Mouse (Mus musculus) neural tube, embryonic 15.5 days (tissue): ENCODE measurements at regions not wholly inside any gene's neighbourhood (a gene's known extent, or its start where the extent isn't known, plus 50 kb on each side); places are given as distances from the start of the nearest gene placed in this dataset.

ENCODE experiments used
- ATAC-seq: fragments of 200-750 bp; cut with Nextera tagmentation; 2 replicates; pipeline ENCODE4 v1.8.0; 2017; ENCODE audit warnings: mild to moderate bottlenecking, moderate TSS enrichment, moderate library complexity; ENCODE audit not compliant: low FRiP score
- H3K27ac ChIP-seq: fragments of 300-500 bp; sonication (generic); replicated peaks from 2 replicates; pipeline ENCODE4 v1.5.1; 2015; ENCODE audit warnings: mild to moderate bottlenecking, inconsistent platforms
- H3K27me3 ChIP-seq: fragments of 300-500 bp; sonication (generic); replicated peaks from 2 replicates; pipeline ENCODE4 v1.6.1; 2015; ENCODE audit warnings: inconsistent platforms
- H3K36me3 ChIP-seq: fragments of 300-500 bp; sonication (generic); 2 replicates; pipeline ENCODE4 v1.6.1; 2015; ENCODE audit warnings: inconsistent platforms
- H3K4me1 ChIP-seq: fragments of 300-500 bp; sonication (generic); 2 replicates; pipeline ENCODE4 v1.6.1; 2015; ENCODE audit warnings: inconsistent platforms
- H3K4me2 ChIP-seq: fragments of 300-500 bp; sonication (generic); 2 replicates; pipeline ENCODE4 v1.6.1; 2015; ENCODE audit warnings: inconsistent platforms, mild to moderate bottlenecking, moderate library complexity
- H3K4me3 ChIP-seq: fragments of 300-500 bp; sonication (generic); replicated peaks from 2 replicates; pipeline ENCODE4 v1.5.1; 2015; ENCODE audit warnings: mild to moderate bottlenecking, inconsistent platforms
- H3K9ac ChIP-seq: fragments of 300-500 bp; sonication (generic); replicated peaks from 2 replicates; pipeline ENCODE4 v1.6.1; 2015; ENCODE audit warnings: mild to moderate bottlenecking, inconsistent platforms
- H3K9me3 ChIP-seq: fragments of 300-500 bp; sonication (generic); replicated peaks from 2 replicates; pipeline ENCODE4 v1.6.1; 2016; ENCODE audit warnings: inconsistent platforms
- WGBS: fragments of 180-500 bp; shearing (Covaris S2); methylation state at CpG from one replicate; pipeline ENCODE4 v1.1.7; 2015; ENCODE audit warnings: mixed read lengths; 5-methylcytosine and 5-hydroxymethylcytosine counted together

DNA sequence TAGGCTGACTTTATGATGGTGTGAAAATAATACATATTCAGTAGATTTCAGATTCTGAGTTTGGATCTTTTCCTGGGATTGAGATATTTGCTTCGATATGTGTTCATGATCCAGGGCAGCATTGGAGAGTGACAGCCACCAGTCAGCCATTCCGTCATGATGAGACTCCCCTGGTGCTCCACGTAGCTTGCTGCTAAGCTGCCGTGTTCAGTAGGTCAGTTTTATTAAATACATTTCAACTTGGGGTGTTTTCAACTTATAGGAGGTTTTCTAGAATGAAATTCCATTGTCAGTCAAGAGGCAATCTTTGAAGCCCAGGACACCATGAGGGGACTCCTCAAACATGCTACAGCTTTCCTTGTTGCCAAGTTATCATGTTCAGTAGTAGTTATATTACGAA is 141.3 kb downstream of the Ppp4r2 start:
- Histone ChIP-seq H3K27me3 (no peaks in the 10 kb centered on the region), H3K27ac (no peak overlapping the region), H3K9ac (no peak overlapping the region), H3K4me1 (peaks cover 37% of the 10 kb centered on the region), H3K36me3 (no peaks in the 10 kb centered on the region), H3K4me2 (no peak overlapping the region), H3K9me3 (no peaks in the 10 kb centered on the region), H3K4me3 (no peak overlapping the region)
- ATAC-seq = no peak
- 96% methylated on average over 5 of the region's 5 CpGs for WGBS

DNA sequence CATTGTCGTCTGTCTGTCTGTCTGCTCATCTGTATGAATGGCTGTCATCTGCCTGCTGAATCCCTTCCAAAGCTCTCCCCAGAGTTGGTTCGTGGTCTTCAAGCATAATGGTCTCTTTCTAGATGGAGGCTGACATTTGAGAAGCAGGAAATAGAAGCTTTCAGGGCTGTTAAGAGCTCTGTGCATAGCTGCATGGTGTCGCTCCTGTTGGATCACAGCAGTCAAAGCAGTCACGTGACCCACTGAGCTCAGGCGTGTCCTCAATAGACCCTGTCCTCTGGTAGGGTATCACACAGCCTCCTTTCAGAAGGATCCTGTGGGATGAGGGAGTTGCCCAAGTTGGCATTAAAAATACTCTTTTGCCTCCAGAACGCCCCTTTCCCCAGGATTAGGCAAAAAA is 142.4 kb downstream of the Ppp4r2 start:
- H3K27ac ChIP-seq = no peak overlapping the region
- no peak overlapping the region for H3K4me3 ChIP-seq
- peaks cover 35% of the 10 kb centered on the region for H3K4me1 ChIP-seq
- no peak overlapping the region for H3K4me2 ChIP-seq
- no peak for ATAC-seq
- H3K27me3 ChIP-seq = no peaks in the 10 kb centered on the region
- H3K36me3 ChIP-seq = no peaks in the 10 kb centered on the region
- no peaks in the 10 kb centered on the region for H3K9me3 ChIP-seq
- no peak overlapping the region for H3K9ac ChIP-seq
- WGBS = 43% methylated on average over 6 of the region's 6 CpGs

DNA sequence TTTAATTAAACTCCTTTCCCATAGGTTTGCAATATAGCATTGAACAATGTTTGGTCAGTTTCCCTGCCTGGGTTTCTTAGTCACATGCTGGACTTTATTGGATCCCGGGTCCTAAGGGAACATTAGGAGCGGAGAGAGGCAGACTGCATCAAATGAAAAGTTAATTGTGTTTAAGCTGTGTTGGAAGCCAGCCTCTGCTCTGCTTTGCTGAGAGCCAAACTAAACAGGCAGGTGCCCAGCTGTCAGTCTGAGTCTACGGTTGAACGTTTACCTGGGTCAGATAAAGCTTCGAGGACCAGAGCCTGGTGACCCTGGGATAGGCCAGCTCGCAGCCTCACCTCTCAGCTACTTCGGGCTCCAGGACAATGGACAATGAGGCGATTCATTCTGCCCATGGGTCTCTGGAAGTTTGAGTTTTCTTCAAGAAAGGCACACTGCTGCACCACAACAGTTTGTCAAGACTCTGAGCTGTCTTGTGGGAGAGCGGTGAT is 143.8 kb downstream of the Ppp4r2 start:
- H3K9me3 ChIP-seq = no peaks in the 10 kb centered on the region
- ATAC-seq = peak; percentile 46; the same call in 1 of the 2 replicates
- H3K4me3 ChIP-seq = no peak overlapping the region
- peaks cover 22% of the 10 kb centered on the region for H3K4me1 ChIP-seq
- no peaks in the 10 kb centered on the region for H3K36me3 ChIP-seq
- H3K27me3 ChIP-seq = no peaks in the 10 kb centered on the region
- 31% methylated on average over 9 of the region's 9 CpGs for WGBS
- H3K9ac ChIP-seq = no peak overlapping the region
- H3K4me2 ChIP-seq = peak overlapping the region; percentile 27
- peak overlapping the region; percentile 34; the same call in 1 of the 2 replicates for H3K27ac ChIP-seq

DNA sequence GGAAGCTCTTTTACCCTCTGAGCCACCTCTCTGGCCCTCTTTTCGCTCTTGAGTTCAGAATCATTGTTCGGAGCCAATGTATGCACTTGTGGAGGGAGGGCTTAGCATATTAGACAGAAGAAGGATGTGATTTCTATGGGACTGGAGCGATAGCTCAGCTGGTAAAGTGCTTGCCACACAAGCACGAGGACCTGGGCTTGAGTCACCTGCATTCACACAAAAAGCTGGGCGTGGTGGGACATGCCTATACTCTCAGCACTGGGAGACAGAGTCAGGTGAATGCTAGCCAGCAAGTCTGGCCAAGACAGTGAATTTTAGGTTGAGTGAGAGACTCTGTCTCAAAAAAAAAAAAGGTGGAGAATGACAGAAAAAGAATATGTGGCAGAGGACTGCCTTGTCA is 144.7 kb downstream of the Ppp4r2 start:
- Histone ChIP-seq H3K27me3 (no peaks in the 10 kb centered on the region), H3K4me2 (no peak overlapping the region), H3K4me3 (no peak overlapping the region), H3K4me1 (peaks cover 22% of the 10 kb centered on the region), H3K27ac (no peak overlapping the region), H3K9me3 (no peaks in the 10 kb centered on the region), H3K36me3 (no peaks in the 10 kb centered on the region), H3K9ac (no peak overlapping the region)
- WGBS = 80% methylated on average over 5 of the region's 5 CpGs
- ATAC-seq = no peak

DNA sequence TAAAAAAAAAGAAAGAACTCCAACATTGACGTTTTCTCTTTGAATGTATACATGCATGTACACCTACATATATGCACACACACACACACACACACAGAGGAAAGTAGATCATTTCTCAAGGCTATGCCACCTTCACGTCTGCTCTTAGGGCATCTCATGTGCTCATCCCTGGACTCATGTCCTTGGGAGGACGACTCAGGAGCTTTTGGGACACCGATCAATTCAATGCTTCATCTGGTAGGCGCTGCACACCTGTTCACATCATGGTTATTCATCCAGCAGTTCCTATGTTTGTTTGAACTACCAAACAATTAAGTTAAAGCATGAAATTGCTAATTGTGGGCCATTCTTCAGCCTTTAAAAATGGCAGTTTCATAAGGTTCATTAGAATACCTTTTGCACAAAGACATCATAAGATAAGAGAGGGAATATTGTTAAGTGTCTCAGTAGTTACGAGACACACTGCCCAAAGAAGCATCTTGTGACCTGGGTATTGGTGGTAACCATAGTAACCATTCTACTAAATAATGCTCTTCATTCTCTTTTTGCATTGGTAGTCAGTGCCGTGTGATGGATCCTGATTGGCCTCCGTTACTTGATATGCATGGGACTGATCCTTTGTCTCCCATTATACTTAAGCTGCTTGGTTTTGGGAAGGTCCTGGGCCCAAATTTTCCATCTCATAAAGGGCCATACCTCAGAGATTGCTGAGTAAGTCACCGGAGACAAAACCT is 145.5 kb downstream of the Ppp4r2 start:
- WGBS = 70% methylated on average over 9 of the region's 9 CpGs
- H3K4me1 ChIP-seq = peaks cover 22% of the 10 kb centered on the region
- ATAC-seq = no peak

DNA sequence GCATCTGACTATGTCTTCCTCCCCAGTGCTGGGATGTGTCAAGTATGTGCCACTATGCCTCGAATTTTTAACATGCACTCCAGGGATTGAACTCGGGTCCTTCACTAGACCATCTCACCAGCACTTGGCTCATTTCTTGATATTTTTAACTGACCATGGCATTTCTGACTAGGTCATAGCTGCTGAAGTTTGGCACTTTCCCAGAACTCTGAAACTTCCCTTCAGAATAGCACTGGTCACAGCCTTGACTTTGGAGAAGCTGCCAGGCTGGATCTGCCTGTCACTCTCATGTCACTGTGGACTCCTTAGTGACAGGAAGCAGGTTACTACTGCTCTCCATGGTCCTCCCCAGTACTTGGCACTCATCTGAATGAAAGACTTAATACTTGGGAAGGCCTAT is 146.7 kb downstream of the Ppp4r2 start:
- Histone ChIP-seq H3K4me2 (no peak overlapping the region), H3K27ac (no peak overlapping the region), H3K9me3 (no peaks in the 10 kb centered on the region), H3K4me3 (no peak overlapping the region), H3K27me3 (no peaks in the 10 kb centered on the region), H3K9ac (no peak overlapping the region), H3K36me3 (no peaks in the 10 kb centered on the region), H3K4me1 (peaks cover 22% of the 10 kb centered on the region)
- 91% methylated on average over 2 of the region's 2 CpGs for WGBS
- ATAC-seq = no peak

More for the DNA sequence above, 145.5 kb downstream of the Ppp4r2 start:
- Histone ChIP-seq H3K36me3 (no peaks in the 10 kb centered on the region), H3K4me3 (no peak overlapping the region), H3K27ac (no peak overlapping the region), H3K4me2 (no peak overlapping the region), H3K9ac (no peak overlapping the region), H3K9me3 (no peaks in the 10 kb centered on the region), H3K27me3 (no peaks in the 10 kb centered on the region)

DNA sequence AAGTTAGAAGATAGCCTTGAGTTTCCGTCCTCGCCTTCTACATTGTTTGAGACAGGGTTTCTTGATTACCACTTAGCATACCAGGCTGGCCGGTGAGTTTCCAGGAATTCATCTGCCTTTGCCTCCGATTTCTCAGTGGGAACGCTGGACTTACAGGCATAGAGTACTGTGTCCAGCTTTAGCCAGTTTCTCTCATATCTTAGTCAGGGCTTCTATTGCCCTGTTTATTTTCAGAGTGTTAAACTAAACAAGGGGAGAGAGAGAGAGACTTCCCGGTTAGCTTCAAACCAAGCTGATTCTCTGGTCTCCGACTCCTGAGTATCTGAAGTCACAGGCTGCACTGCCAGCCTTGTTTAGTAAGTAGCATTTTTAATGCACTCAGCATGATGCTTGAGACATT is 151.4 kb downstream of the Ppp4r2 start:
- Histone ChIP-seq H3K9ac (no peak overlapping the region), H3K4me3 (no peak overlapping the region), H3K9me3 (no peaks in the 10 kb centered on the region), H3K27ac (no peak overlapping the region), H3K4me2 (no peak overlapping the region), H3K36me3 (no peaks in the 10 kb centered on the region), H3K4me1 (no peaks in the 10 kb centered on the region), H3K27me3 (no peaks in the 10 kb centered on the region)
- ATAC-seq = no peak
- 77% methylated on average over 7 of the region's 7 CpGs for WGBS

DNA sequence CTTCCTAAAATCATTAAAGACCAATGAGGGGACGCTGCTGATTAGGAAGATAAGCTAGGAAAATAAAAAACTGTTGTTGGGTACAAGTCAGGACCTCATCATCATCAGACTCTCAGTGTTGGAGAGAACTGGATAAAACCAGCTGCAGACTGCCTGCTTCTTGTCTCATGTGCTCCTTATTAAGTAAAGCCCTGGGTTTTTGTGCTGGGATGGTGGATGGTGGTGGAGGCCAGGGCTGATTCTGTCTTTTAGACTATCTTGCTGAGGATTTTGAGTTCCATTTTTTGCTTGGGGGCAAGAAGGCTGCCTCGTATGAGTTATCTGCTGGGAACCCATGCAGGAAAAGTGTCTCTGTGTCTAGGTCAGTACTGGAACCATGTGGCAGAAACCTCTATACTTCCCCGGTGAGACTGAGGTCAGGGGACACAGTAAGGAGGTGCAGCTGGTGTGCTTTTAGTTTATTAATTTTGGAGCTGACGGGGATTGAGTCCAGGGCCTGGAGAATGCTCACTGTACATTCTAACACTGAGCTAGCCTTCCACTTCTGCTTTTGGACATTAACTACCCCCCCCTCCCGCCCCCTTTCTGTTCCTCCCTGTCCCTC is 152.0 kb downstream of the Ppp4r2 start:
- H3K4me1 ChIP-seq = no peaks in the 10 kb centered on the region
- no peak overlapping the region for H3K4me3 ChIP-seq
- H3K27ac ChIP-seq = no peak overlapping the region
- no peaks in the 10 kb centered on the region for H3K36me3 ChIP-seq
- 75% methylated on average over 5 of the region's 5 CpGs for WGBS
- H3K9ac ChIP-seq = no peak overlapping the region
- no peak overlapping the region for H3K4me2 ChIP-seq
- no peaks in the 10 kb centered on the region for H3K9me3 ChIP-seq
- ATAC-seq = no peak
- H3K27me3 ChIP-seq = 0 out of 2 replicates have a peak, but pooled peaks cover 4% of the 10 kb centered on the region

DNA sequence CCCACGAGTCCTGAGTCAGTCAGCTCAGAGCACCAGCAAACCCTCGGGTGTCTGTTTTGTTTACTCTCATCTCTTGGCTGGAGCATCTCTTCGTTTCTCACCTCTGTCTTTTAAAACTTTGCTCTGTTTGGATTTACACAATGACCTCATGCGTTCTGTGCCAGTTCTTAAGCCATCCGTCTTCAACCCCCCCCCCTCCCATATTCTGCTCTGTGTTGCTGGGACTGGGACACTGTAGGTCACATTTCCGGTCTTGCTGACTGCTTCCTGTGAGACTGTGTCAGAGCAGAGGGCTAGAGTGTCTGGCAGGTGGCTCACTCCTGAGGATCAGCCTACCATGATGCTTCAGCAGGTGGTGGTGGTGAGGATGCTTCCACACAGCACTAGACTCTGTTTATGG is 155.1 kb downstream of the Ppp4r2 start:
- no peak for ATAC-seq
- Histone ChIP-seq H3K27ac (no peak overlapping the region), H3K4me1 (peaks cover 6% of the 10 kb centered on the region; the same call in 1 of the 2 replicates), H3K4me2 (no peak overlapping the region), H3K27me3 (0 out of 2 replicates have a peak, but pooled peaks cover 4% of the 10 kb centered on the region), H3K9me3 (no peaks in the 10 kb centered on the region), H3K4me3 (no peak overlapping the region), H3K9ac (no peak overlapping the region), H3K36me3 (no peaks in the 10 kb centered on the region)
- WGBS = 81% methylated on average over 6 of the region's 6 CpGs

DNA sequence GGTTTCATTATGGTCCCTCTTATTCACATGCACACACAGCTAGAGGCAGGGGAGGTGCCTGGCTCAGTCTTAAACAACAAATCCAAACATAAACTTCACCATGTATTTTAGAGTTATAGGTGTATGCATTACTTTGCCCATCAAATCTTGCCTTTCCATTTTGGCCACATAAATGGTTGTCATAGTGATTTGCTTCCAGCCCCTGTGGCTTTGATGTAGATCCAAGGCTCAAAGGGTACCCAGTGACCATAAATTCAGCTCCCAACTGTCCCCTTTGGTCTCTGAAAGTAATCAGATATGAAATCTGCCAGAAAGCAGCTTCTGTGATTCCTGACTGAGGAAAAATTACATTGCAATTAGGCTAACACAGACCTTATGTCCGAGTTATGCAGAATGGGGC is 160.0 kb downstream of the Ppp4r2 start:
- Histone ChIP-seq H3K27ac (no peak overlapping the region; the same call in 1 of the 2 replicates), H3K27me3 (0 out of 2 replicates have a peak, but pooled peaks cover 4% of the 10 kb centered on the region), H3K4me1 (peaks cover 13% of the 10 kb centered on the region; the same call in 1 of the 2 replicates), H3K9me3 (no peaks in the 10 kb centered on the region), H3K4me3 (no peak overlapping the region), H3K9ac (no peak overlapping the region), H3K4me2 (no peak overlapping the region), H3K36me3 (no peaks in the 10 kb centered on the region)
- 51% methylated on average over 1 of the region's 1 CpGs for WGBS
- ATAC-seq = no peak

DNA sequence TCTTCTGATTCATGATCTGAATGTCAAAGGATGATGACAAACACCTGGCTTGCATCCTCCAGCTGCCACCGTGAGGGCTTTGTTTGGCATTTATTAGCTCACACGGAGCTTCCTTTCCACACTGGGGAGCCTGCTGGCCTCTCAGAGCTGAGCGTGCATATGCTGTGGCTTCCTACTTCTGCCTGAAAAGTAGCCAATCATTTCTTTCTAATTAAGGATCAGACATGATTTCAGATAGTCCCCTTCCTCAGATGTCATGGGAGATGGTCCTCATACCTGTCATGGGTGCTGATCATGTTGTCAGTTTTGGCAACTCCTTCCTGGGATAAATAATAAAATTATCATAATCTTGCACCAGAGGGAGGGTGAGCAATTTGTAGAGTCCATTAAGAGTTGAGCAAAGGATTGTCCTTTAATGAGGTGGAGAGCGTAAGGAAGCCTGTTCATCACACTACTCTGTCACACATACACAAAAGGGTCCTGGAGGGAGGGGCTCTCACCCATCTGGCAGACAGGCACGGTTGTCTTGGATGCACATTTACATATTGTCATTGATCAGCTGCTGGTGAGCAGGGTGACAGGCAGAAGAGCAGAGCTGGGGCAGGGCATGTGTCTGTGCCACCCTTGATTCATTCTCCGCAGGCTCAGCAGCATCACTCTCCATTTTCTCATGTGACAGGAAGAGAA is 162.6 kb downstream of the Ppp4r2 start:
- Histone ChIP-seq H3K4me2 (no peak overlapping the region), H3K9ac (no peak overlapping the region), H3K36me3 (no peaks in the 10 kb centered on the region), H3K9me3 (no peaks in the 10 kb centered on the region), H3K4me3 (no peak overlapping the region), H3K27me3 (no peaks in the 10 kb centered on the region), H3K4me1 (peaks cover 13% of the 10 kb centered on the region; the same call in 1 of the 2 replicates), H3K27ac (no peak overlapping the region)
- WGBS = 15% methylated on average over 6 of the region's 6 CpGs
- ATAC-seq = peak; percentile 55; the same call in 1 of the 2 replicates
